Mouse (Mus musculus): ENCODE results near the gene Olfr486. TPM values are rescaled to one million over a fixed set of nuclear protein-coding genes. Genes with fewer than 3 reads are reported as not detected.
"Not testable (repeated sequence)": the region's sequence is repeated elsewhere in the genome, so short reads cannot be mapped to it uniquely, and the experiment has no call there.

Gene Olfr486
- polyA plus RNA-seq (2016; fragmentation: Nextera tagmentation; extraction: Ambion mirVana) = not detected in 2 replicates

DNA sequence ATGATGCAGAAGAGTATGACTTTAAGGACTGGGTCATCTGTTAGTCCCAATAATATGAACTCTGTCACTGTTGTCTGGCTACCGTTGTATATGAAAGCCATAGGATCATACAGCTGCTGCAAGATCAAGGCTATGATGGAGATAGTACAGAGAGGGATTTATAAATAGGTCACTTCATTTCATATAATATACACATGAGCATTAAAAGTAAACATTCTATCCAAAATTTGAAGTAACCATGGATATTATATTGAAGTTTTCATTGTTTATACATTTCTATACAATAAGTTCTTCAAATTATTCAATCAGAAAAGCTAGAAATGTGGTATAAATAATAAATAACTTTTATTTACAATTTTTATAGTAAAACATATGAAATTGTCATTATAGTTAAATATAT is at the start of gene Olfr486:
Gene Olfr486 (minus strand): TSS at position 101 of the 400 bp plus-strand sequence.
- 86% methylated on average over 1 of the region's 1 CpGs for WGBS
- not testable (repeated sequence) for H3K36me3 ChIP-seq; H3K4me1 ChIP-seq; H3K9me3 ChIP-seq (replicated peaks); H3K27me3 ChIP-seq (ENCODE audit: low read depth, poor library complexity, severe bottlenecking); H3K4me3 ChIP-seq; H3K27ac ChIP-seq; DNase-seq (ENCODE audit: low spot score)

DNA sequence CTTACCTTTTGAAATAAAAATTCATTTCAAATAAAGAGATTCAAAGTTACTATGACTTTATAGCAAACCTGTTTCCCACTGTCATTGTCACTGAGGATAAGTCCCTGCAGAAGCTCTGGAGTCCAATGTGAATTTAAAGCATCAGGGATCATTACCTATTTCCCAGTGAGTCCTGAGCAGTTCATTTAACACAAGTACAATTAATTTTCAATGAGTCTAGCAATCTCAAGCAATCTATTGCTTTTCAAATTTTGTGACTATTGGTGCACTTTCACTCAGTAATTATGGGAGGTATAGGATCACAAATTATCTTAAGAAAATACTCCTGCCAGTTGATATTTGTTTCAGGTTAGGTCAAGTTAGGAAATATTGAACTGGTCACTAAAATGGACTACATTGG is 42.0 kb upstream of the Olfr486 start, which contains the start of gene Olfr487:
Gene Olfr487 (minus strand): TSS at position 101 of the 400 bp plus-strand sequence.
- not testable (repeated sequence) for H3K36me3 ChIP-seq; H3K4me1 ChIP-seq; DNase-seq (ENCODE audit: low spot score); H3K27me3 ChIP-seq (ENCODE audit: low read depth, poor library complexity, severe bottlenecking); H3K4me3 ChIP-seq; H3K9me3 ChIP-seq (replicated peaks); H3K27ac ChIP-seq

DNA sequence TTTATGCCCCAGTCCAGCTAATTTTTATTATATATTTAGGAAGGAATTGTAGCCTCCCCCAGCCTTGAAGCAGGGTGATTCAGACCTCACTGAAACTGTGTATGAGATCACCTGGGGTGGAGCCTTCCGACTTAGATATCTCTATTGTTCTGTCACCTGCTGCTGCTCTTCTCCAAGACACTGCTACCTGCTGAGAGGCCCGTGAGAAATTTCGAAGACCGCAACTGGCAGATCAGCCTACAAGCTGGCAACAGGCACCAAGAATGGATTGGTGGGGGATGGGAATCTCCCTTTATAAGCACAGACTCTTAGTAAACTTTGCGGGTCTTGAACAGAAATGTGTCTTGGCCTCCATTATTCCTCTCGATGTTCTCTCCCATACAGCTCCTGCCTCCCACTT is 24.4 kb upstream of the Olfr486 start:
- Histone ChIP-seq H3K9me3 (replicated peaks) (no peaks in the 10 kb centered on the region), H3K4me1 (no peaks in the 10 kb centered on the region)
- 68% methylated on average over 6 of the region's 6 CpGs for WGBS

DNA sequence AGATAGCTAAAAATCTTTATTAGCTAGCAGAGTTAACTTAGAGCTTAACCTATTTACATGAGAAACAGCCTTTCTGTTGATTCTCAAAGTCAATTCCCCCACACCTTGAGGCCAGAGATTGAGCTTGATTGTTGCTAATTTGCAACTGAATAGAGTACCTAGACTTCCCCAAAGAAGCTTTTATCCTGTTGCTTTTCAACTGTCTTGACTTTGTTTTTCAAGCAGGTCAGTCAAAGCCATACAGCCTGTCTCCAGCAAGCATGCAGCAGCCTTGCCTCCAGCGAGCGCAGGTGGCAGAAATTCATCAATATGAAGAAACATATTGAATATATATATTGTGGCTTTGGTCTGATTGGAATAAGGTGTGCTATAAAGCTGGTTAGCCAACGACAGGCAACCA is 23.8 kb upstream of the Olfr486 start:
- H3K4me1 ChIP-seq; H3K36me3 ChIP-seq; H3K4me3 ChIP-seq; H3K27me3 ChIP-seq (ENCODE audit: low read depth, poor library complexity, severe bottlenecking); H3K27ac ChIP-seq; H3K9me3 ChIP-seq (replicated peaks); DNase-seq (ENCODE audit: low spot score): not testable (repeated sequence)
- WGBS = 66% methylated on average over 3 of the region's 3 CpGs

More for the DNA sequence above, 24.4 kb upstream of the Olfr486 start:
- H3K36me3 ChIP-seq = no peaks in the 10 kb centered on the region
- no peaks in the 10 kb centered on the region for H3K27me3 ChIP-seq (ENCODE audit: low read depth, poor library complexity, severe bottlenecking)
- no peak for DNase-seq (ENCODE audit: low spot score)
- no peak overlapping the region for H3K27ac ChIP-seq
- no peak overlapping the region for H3K4me3 ChIP-seq

DNA sequence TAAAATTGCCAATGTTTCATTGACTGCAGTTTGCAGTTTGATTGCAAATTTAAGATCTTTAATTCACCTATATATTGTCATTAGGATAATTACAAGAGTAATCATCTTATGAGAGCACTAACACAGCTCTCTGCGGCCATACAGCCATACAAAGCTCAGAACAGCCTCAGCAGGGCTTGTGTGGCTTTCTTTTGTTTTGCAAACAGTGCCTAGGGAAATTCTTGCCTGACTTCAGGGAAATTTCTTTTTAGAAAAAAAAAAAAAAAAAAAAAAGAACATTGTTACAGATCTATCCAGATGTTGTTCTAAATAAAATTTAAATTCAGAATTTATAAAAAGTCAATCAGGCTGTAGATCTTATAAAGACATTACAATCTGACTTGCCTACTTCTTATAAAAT is 20.2 kb upstream of the Olfr486 start:
- not testable (repeated sequence) for H3K4me1 ChIP-seq; H3K4me3 ChIP-seq; H3K27me3 ChIP-seq (ENCODE audit: low read depth, poor library complexity, severe bottlenecking); H3K9me3 ChIP-seq (replicated peaks); DNase-seq (ENCODE audit: low spot score); H3K27ac ChIP-seq; H3K36me3 ChIP-seq
- 76% methylated on average over 1 of the region's 1 CpGs for WGBS

DNA sequence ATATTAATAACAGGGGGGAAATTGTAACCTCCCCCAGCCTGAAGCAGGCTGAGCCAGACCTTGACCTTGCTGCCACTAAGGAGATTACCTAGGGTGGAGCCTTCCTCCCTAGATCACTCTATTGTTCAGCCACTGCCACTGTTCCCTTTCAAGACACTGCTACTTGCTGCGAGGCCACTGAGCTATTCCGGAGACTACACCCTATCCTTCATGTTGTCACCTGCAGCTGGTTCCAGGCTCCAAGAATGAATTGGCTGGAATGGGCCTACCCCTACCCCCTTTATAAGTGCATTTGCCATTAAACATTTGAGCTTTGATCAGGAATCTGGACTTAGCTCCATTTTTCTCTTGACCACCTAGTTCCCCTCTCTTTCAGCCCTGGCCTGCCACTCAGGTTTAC is 18.7 kb upstream of the Olfr486 start:
- not testable (repeated sequence) for H3K27ac ChIP-seq; H3K4me1 ChIP-seq; H3K4me3 ChIP-seq; H3K27me3 ChIP-seq (ENCODE audit: low read depth, poor library complexity, severe bottlenecking); DNase-seq (ENCODE audit: low spot score); H3K9me3 ChIP-seq (replicated peaks); H3K36me3 ChIP-seq
- 66% methylated on average over 2 of the region's 2 CpGs for WGBS

DNA sequence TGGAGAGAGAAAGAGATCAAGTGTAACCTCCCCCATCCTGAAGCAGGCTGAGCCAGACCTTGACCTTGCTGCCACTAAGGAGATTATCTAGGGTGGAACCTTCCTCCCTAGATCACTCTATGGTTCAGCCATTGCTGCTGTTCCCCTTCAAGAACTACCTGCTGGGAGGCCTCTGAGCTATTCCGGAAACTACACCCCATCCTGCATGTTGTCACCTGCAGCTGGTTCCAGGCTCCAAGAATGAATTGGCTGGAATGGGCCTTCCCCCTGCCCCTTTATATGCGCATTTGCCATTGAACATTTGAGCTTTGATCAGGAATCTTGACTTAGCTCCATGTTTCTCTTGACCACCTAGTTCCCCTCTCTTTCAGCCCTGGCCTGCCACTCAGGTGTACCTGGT is 12.7 kb upstream of the Olfr486 start:
- DNase-seq (ENCODE audit: low spot score); H3K27me3 ChIP-seq (ENCODE audit: low read depth, poor library complexity, severe bottlenecking); H3K36me3 ChIP-seq; H3K4me1 ChIP-seq; H3K4me3 ChIP-seq; H3K27ac ChIP-seq; H3K9me3 ChIP-seq (replicated peaks): not testable (repeated sequence)
- WGBS = 92% methylated on average over 2 of the region's 2 CpGs

DNA sequence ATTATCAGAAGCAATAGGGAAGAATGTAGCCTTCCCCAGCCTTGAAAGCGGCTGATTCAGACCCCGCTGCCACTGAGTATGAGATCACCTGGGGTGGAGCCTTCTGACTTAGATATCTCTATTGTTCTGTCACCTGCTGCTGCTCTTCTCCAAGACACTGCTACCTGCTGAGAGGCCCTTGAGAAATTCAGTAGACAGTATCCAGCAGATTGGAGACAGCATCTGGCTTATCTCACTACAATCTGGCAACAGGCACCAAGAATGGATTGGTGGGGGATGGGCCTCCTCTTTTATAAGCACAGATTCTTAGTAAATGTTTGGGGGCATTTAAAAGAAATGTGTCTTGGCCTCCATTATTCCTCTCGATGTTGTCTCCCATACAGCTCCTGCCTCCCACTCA is 11.9 kb upstream of the Olfr486 start:
- not testable (repeated sequence) for H3K4me3 ChIP-seq; DNase-seq (ENCODE audit: low spot score); H3K36me3 ChIP-seq; H3K9me3 ChIP-seq (replicated peaks); H3K27me3 ChIP-seq (ENCODE audit: low read depth, poor library complexity, severe bottlenecking); H3K4me1 ChIP-seq; H3K27ac ChIP-seq
- WGBS = 87% methylated on average over 3 of the region's 3 CpGs

DNA sequence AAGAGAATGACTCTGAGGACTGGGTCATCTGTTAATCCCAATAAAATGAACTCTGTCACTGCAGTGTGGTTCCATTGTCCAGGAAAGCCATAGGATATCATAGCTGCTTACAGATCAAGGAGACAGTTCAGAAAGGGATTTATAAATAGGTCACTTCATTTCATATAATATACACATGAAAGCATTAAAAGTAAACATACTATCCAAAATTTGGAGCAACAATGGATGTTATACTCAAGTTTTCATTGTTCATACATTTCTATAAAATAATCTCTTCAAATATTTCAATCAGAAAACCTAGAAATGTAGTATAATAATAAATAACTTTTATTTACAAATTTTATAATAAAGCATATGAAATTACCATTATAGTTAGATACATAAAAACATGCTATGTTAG is 12.8 kb downstream of the Olfr486 start, which contains the start of gene Olfr485:
Gene Olfr485 (minus strand): TSS at position 101 of the 400 bp plus-strand sequence.
- H3K9me3 ChIP-seq (replicated peaks) = no peaks in the 10 kb centered on the region
- no peak within 1 kb of the TSS for H3K27ac ChIP-seq
- no peaks in the 10 kb centered on the region for H3K27me3 ChIP-seq (ENCODE audit: low read depth, poor library complexity, severe bottlenecking)
- no peaks in the 10 kb centered on the region for H3K4me1 ChIP-seq
- no peak within 1 kb of the TSS for H3K4me3 ChIP-seq
- DNase-seq (ENCODE audit: low spot score) = no peak
- no peaks in the 10 kb centered on the region for H3K36me3 ChIP-seq

DNA sequence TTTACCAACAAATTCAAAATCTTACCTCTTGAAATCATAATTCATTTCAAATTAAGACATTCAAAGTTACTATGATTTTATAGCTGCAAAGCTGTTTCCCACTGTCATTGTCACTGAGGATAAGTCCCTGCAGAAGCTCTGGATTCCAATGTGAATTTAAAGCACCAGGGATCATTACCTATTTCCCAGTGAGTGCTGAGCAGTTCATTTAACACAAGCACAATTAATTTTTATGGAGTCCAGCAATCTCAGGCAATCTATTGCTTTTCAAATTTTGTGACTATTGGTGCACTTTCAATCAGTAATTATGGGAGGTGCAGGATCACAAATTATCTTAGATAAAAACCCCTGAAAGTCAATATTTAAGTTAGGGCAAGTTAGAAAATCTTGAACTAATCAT is 45.2 kb downstream of the Olfr486 start, which contains the start of gene Olfr484:
Gene Olfr484 (minus strand): TSS at position 101 of the 400 bp plus-strand sequence.
- H3K9me3 ChIP-seq (replicated peaks) = no peaks in the 10 kb centered on the region
- H3K4me3 ChIP-seq = no peak within 1 kb of the TSS
- H3K27ac ChIP-seq = no peak within 1 kb of the TSS
- no peaks in the 10 kb centered on the region for H3K4me1 ChIP-seq
- DNase-seq (ENCODE audit: low spot score) = no peak
- no peaks in the 10 kb centered on the region for H3K36me3 ChIP-seq
- H3K27me3 ChIP-seq (ENCODE audit: low read depth, poor library complexity, severe bottlenecking) = no peaks in the 10 kb centered on the region

Other genes with a start within 250 kb of the Olfr486 start
- not detected in 2 replicates for gene Olfr473, start 242.3 kb downstream of the Olfr486 start, polyA plus RNA-seq (2016; fragmentation: Nextera tagmentation; extraction: Ambion mirVana)
- not detected in 2 replicates for gene Olfr474, start 218.1 kb downstream of the Olfr486 start, polyA plus RNA-seq (2016; fragmentation: Nextera tagmentation; extraction: Ambion mirVana)
- not detected in 2 replicates for gene Olfr476, start 207.9 kb downstream of the Olfr486 start, polyA plus RNA-seq (2016; fragmentation: Nextera tagmentation; extraction: Ambion mirVana)
- not detected in 2 replicates for gene Olfr477, start 186.0 kb downstream of the Olfr486 start, polyA plus RNA-seq (2016; fragmentation: Nextera tagmentation; extraction: Ambion mirVana)
- not detected in 2 replicates for gene Olfr478, start 138.8 kb downstream of the Olfr486 start, polyA plus RNA-seq (2016; fragmentation: Nextera tagmentation; extraction: Ambion mirVana)
- not detected in 2 replicates for gene Olfr479, start 122.0 kb downstream of the Olfr486 start, polyA plus RNA-seq (2016; fragmentation: Nextera tagmentation; extraction: Ambion mirVana)
- gene Olfr480, start 105.4 kb downstream of the Olfr486 start, polyA plus RNA-seq (2016; fragmentation: Nextera tagmentation; extraction: Ambion mirVana) = not detected in 2 replicates
- gene Olfr481, start 92.9 kb downstream of the Olfr486 start, polyA plus RNA-seq (2016; fragmentation: Nextera tagmentation; extraction: Ambion mirVana) = not detected in 2 replicates
- gene Olfr482, start 75.2 kb downstream of the Olfr486 start, polyA plus RNA-seq (2016; fragmentation: Nextera tagmentation; extraction: Ambion mirVana) = 0.10 TPM in 2 replicates
- gene Olfr483, start 71.9 kb downstream of the Olfr486 start, polyA plus RNA-seq (2016; fragmentation: Nextera tagmentation; extraction: Ambion mirVana) = not detected in 2 replicates
- not detected in 2 replicates for gene Olfr484, start 45.3 kb downstream of the Olfr486 start, polyA plus RNA-seq (2016; fragmentation: Nextera tagmentation; extraction: Ambion mirVana)
- not detected in 2 replicates for gene Olfr485, start 12.9 kb downstream of the Olfr486 start, polyA plus RNA-seq (2016; fragmentation: Nextera tagmentation; extraction: Ambion mirVana)
- gene Olfr487, start 41.9 kb upstream of the Olfr486 start, polyA plus RNA-seq (2016; fragmentation: Nextera tagmentation; extraction: Ambion mirVana) = not detected in 2 replicates
- gene Olfr488, start 85.6 kb upstream of the Olfr486 start, polyA plus RNA-seq (2016; fragmentation: Nextera tagmentation; extraction: Ambion mirVana) = not detected in 2 replicates
- gene Olfr490, start 116.2 kb upstream of the Olfr486 start, polyA plus RNA-seq (2016; fragmentation: Nextera tagmentation; extraction: Ambion mirVana) = not detected in 2 replicates
- not detected in 2 replicates for gene Olfr491, start 140.7 kb upstream of the Olfr486 start, polyA plus RNA-seq (2016; fragmentation: Nextera tagmentation; extraction: Ambion mirVana)
- gene Olfr492, start 150.9 kb upstream of the Olfr486 start, polyA plus RNA-seq (2016; fragmentation: Nextera tagmentation; extraction: Ambion mirVana) = not detected in 2 replicates
- gene Olfr493, start 174.2 kb upstream of the Olfr486 start, polyA plus RNA-seq (2016; fragmentation: Nextera tagmentation; extraction: Ambion mirVana) = not detected in 2 replicates
- not detected in 2 replicates for gene Olfr494, start 192.6 kb upstream of the Olfr486 start, polyA plus RNA-seq (2016; fragmentation: Nextera tagmentation; extraction: Ambion mirVana)
- gene Olfr495, start 220.4 kb upstream of the Olfr486 start, polyA plus RNA-seq (2016; fragmentation: Nextera tagmentation; extraction: Ambion mirVana) = not detected in 2 replicates
- gene Olfr497, start 247.7 kb upstream of the Olfr486 start, polyA plus RNA-seq (2016; fragmentation: Nextera tagmentation; extraction: Ambion mirVana) = not detected in 2 replicates

Measured in limb, embryonic 10.5 days (tissue).